Mouse (Mus musculus): ENCODE results near the gene Mael.

The Mael gene

DNA sequence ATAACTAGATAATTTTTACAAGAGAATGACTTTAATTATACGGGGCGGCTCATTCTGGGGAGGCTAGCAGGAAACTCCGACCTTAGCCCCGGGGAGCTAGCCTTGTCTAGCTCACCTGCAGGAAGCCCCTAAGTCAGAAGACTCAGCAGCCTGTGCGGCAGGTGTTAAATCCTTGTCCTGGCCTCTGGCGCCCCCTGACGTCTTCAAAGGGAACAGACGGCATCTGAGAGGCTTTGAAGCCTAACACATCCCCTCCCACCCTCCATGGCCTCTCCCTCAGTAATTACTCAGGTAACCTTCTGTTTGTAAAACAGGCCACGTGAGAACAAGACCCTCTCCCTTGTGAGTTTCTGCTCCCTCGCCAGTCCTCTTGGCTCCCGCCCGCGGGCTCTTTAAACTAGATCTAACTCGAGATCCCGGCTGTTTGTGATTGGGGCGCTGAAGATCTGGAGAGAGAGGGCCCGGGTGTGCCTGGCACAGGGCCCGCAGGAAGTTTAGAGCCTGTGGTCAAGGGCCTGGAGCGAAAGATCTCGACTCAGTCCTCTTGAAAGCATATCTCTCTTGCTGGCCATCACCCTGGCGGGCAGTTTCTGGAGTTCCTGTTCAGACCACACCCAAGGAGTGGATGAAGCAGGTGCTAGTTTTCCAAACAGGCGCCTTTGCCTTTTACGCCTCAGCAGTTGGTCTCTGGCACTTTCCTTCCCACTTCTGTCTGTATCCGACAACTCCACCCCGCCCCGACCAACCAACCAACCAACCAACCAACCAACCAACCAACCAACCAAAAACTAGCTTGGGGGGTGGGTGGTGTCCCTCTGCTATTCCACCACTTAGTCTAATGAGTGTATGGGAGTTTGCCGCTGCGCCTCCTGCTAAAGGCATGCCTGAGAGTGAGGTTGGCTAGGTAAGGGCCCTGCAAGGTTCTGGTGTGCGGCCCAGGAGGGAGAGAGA, 84.1 kb downstream of the Mael start:
- peak in 1 of 2 experiments; percentile 47 for DNase-seq (ENCODE audit: low read depth in 1 of 2, low spot score in 2 of 2)

DNA sequence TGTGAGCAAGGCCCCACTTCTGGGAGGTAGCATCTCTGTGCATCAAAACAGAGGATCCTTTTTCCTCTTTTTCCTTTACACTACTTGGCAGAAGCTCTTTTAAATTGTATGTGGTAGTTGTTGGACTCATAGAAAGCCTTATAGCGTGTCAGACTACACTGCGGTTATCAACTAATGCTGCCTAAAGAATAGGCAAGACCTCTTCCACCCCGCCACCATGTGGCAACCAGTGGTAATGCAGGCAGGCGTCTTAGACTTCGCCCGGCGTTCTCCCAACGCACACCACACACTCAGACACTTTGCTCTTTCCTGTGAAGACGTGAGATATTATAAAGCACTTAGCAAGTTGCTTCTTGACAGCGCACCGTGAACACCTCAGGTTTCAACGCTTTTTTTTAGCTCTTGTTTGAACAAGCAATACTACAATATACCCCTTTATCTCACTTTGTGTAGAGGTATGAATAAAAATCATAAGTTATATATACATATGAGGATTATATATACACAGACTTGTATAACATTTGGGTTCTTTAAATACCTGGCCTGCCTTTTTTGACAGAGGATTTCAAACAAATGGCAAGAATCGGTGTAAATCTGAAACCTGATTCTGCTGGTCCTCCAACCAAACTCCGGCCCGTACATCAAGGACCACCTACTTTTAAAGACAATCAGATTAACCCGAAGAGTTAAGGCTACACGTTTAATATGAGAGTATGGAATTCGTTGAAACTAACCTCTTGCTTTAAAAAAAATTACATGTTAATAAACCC, 85.0 kb downstream of the Mael start:
- peak; percentile 29 to 73 for DNase-seq (ENCODE audit: low read depth in 1 of 2, low spot score in 2 of 2)

- DNase-seq (ENCODE audit: low read depth in 1 of 2, low spot score in 2 of 2): no peak
These were observed 86.5 kb downstream of the Mael start for GRCm38 (mm10) chr1:166152034-166152433.

GRCm38 (mm10) chr1:166151341-166151740, 87.2 kb downstream of the Mael start:
- no peak for DNase-seq (ENCODE audit: low read depth in 1 of 2, low spot score in 2 of 2)

Measured in monocyte, adult 2 months (primary cell).